Mouse (Mus musculus) liver, embryonic 13.5 days (tissue): ENCODE measurements around the gene Tfb1m. TPM values are rescaled to one million over a fixed set of nuclear protein-coding genes. Genes with fewer than 3 reads are reported as not detected.

ENCODE experiments used
- ATAC-seq: fragments of 200-750 bp; cut with Nextera tagmentation; 2 replicates; pipeline ENCODE4 v1.8.0; 2017; ENCODE audit warnings: low read depth, mild to moderate bottlenecking, moderate number of reproducible peaks, moderate library complexity
- DNase-seq: peaks from one replicate; pipeline ENCODE4 v3.0.0; 2022
- H3K27ac ChIP-seq: fragments of 300-500 bp; sonication (generic); 2 replicates; pipeline ENCODE4 v1.5.1; 2015; ENCODE audit warnings: moderate library complexity, mild to moderate bottlenecking, inconsistent platforms
- H3K27me3 ChIP-seq: fragments of 300-500 bp; sonication (generic); 2 replicates; pipeline ENCODE4 v1.6.1; 2015; ENCODE audit warnings: mild to moderate bottlenecking, inconsistent platforms
- H3K36me3 ChIP-seq: fragments of 300-500 bp; sonication (generic); 2 replicates; pipeline ENCODE4 v1.6.1; 2015; ENCODE audit warnings: mild to moderate bottlenecking, inconsistent platforms
- H3K4me1 ChIP-seq: fragments of 300-500 bp; sonication (generic); replicated peaks from 2 replicates; pipeline ENCODE4 v1.6.1; 2015; ENCODE audit warnings: inconsistent platforms
- H3K4me2 ChIP-seq: fragments of 300-500 bp; sonication (generic); 2 replicates; pipeline ENCODE4 v1.6.1; 2015; ENCODE audit warnings: inconsistent platforms, mild to moderate bottlenecking, moderate library complexity
- H3K4me3 ChIP-seq: fragments of 300-500 bp; sonication (generic); replicated peaks from 2 replicates; pipeline ENCODE4 v1.5.1; 2015; ENCODE audit warnings: mild to moderate bottlenecking, inconsistent platforms
- H3K9ac ChIP-seq: fragments of 300-500 bp; sonication (generic); 2 replicates; pipeline ENCODE4 v1.6.1; 2015; ENCODE audit warnings: mild to moderate bottlenecking, inconsistent platforms
- H3K9me3 ChIP-seq: fragments of 300-500 bp; sonication (generic); replicated peaks from 2 replicates; pipeline ENCODE4 v1.6.1; 2016; ENCODE audit warnings: inconsistent platforms
- WGBS: fragments of 180-500 bp; shearing (Covaris S2); methylation state at CpG from one replicate; pipeline ENCODE4 v1.1.7; 2015; ENCODE audit not compliant: insufficient replicate concordance; 5-methylcytosine and 5-hydroxymethylcytosine counted together
- polyA plus RNA-seq: library from polyadenylated mRNA; unstranded; fragments of >200 nt; fragmentation: Nextera tagmentation; extraction: Ambion mirVana; gene quantifications from 2 replicates; pipeline ENCODE4 v1.2.1, GENCODE M21; 2015

Gene Tfb1m
- polyA plus RNA-seq, 1 experiment from 2014 or later = 14.1 TPM

DNA sequence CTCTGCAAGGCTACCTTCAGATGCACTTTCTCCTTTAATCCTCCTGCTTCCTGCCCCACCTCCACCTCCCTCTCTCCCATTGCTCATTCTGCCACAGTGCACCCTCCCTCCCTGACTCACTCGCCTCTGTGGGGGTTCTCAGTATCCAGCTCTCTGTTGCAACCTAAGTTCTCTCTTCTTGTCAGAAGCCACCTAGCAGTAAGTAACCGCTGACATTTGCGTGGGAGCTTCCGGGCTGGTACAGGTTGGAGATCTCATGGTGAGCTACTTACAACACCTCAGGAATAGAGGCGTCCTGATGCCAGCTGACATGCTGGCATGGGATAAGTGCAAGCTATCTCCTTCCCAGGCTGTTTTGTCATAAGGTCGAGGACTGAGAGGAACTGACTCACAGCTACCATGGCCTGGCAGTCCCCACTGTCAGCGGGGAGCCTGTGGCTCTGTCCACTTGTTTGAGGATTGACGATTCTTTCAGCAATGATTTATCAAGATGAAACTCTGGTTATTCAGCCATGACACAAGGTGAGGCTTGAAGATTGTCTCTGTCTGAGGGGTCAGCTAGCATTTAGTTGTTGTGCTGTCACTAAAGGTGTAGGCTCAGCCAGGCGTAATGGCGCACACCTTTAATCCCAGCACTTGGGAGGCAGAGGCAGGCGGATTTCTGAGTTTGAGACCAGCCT lies 67.2 kb downstream of the Tfb1m start:
- H3K9ac ChIP-seq = no peak overlapping the region
- H3K4me2 ChIP-seq = no peak overlapping the region
- no peaks in the 10 kb centered on the region for H3K27me3 ChIP-seq
- no peak overlapping the region for H3K27ac ChIP-seq
- H3K9me3 ChIP-seq = no peaks in the 10 kb centered on the region
- H3K36me3 ChIP-seq = no peaks in the 10 kb centered on the region
- H3K4me3 ChIP-seq = no peak overlapping the region
- 65% methylated on average over 11 of the region's 11 CpGs for WGBS
- peaks cover 10% of the 10 kb centered on the region for H3K4me1 ChIP-seq
- no peak for DNase-seq
- no peak for ATAC-seq

GRCm38 (mm10) chr17:3487721-3488601 lies 69.6 kb downstream of the Tfb1m start:
- ATAC-seq = peak; percentile 39; the same call in 1 of the 2 replicates
- Histone ChIP-seq H3K36me3 (no peaks in the 10 kb centered on the region), H3K27me3 (no peaks in the 10 kb centered on the region), H3K4me3 (no peak overlapping the region), H3K9me3 (no peaks in the 10 kb centered on the region), H3K4me1 (peaks cover 10% of the 10 kb centered on the region), H3K4me2 (no peak overlapping the region), H3K27ac (no peak overlapping the region), H3K9ac (no peak overlapping the region)
- WGBS = 50% methylated on average over 12 of the region's 12 CpGs
- DNase-seq = no peak

- Histone ChIP-seq H3K27me3 (no peaks in the 10 kb centered on the region), H3K9ac (no peak overlapping the region), H3K4me3 (no peak overlapping the region), H3K4me1 (peaks cover 10% of the 10 kb centered on the region), H3K9me3 (no peaks in the 10 kb centered on the region), H3K4me2 (no peak overlapping the region), H3K27ac (no peak overlapping the region), H3K36me3 (no peaks in the 10 kb centered on the region)
- WGBS = 69% methylated on average over 4 of the region's 4 CpGs
- DNase-seq (no peak), ATAC-seq (no peak)
These were observed 70.4 kb downstream of the Tfb1m start for GRCm38 (mm10) chr17:3487211-3487610.

DNA sequence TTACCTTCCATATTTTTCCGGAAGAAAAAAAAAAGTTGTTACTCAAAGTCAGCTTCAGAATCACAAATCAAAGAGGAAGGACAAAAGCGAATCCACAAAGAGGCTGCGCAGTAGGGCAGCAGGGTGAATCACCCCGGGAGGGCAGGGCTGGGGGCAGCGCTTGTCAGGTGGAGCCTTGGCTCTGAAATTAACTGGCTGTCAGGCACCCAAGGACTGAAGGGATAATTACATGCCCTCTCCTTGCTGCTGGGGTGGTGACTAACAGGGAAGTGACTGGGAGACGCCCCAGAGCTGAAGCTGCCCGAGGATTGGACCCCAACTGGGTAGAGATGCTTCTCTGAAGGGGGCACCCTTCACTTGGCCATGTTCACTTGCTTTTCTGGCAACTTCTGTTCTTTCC lies 71.7 kb downstream of the Tfb1m start:
- no peak overlapping the region for H3K27ac ChIP-seq
- H3K4me1 ChIP-seq = peaks cover 10% of the 10 kb centered on the region
- 70% methylated on average over 7 of the region's 7 CpGs for WGBS
- H3K27me3 ChIP-seq = no peaks in the 10 kb centered on the region
- no peaks in the 10 kb centered on the region for H3K9me3 ChIP-seq
- H3K9ac ChIP-seq = no peak overlapping the region
- H3K4me2 ChIP-seq = no peak overlapping the region
- DNase-seq (no peak), ATAC-seq (no peak)
- no peaks in the 10 kb centered on the region for H3K36me3 ChIP-seq
- H3K4me3 ChIP-seq = no peak overlapping the region

- H3K4me3 ChIP-seq = no peak overlapping the region
- H3K4me2 ChIP-seq = no peak overlapping the region
- H3K27ac ChIP-seq = no peak overlapping the region
- no peak for DNase-seq
- H3K9me3 ChIP-seq = no peaks in the 10 kb centered on the region
- no peak for ATAC-seq
- no peaks in the 10 kb centered on the region for H3K27me3 ChIP-seq
- peaks cover 9% of the 10 kb centered on the region for H3K4me1 ChIP-seq
- H3K9ac ChIP-seq = no peak overlapping the region
- H3K36me3 ChIP-seq = no peaks in the 10 kb centered on the region
- 60% methylated on average over 8 of the region's 8 CpGs for WGBS
These were observed 74.5 kb downstream of the Tfb1m start for GRCm38 (mm10) chr17:3483091-3483490.

DNA sequence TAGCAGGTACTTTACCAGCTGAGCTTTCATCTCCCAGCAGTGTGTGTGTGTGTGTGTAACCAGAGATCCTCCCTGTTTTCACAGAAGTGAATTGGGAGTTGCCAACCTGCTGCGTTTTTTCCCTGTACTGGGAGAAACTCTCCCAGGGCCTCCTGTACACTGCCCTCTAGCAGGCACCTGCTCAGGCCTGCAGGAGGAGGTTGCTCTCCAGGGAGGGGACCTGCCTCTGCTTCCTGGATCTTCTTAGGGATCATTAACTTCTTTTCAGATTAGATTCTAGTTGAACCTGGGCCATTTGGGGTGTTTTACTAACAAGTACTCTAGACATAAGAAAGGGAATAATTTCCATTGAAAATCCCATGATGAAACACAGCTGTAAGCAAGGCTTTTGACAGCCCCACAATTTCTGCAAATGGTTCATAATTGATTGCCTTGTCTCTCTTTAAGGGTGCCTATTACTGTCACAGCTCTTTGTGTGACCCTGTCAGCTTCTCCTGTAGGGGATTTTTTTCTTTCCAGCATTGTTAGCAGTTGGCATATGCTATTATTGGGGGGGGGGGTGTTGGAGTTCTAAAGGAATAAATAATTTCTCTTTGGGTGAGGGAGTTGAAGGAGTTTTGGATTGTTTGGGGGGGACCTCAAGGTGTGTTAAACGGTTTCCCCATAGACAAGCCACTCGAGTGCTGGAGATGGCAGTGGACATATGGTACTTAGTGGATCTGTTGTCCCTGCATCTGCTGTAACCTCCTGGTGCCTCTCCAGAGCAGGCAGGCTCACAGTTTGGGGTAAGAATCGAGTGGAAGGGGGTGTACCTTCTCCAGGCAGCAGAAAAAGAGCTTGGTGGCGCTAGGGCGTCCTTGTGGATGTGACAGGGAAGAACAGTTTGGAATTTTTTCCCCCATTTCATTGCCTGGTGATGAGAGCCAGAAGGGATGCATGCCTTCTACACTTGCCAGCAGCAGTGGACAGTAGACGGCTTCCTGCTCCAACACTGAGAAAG lies 75.7 kb downstream of the Tfb1m start:
- Histone ChIP-seq H3K4me3 (no peak overlapping the region), H3K9me3 (no peaks in the 10 kb centered on the region), H3K27me3 (no peaks in the 10 kb centered on the region), H3K4me1 (no peaks in the 10 kb centered on the region), H3K27ac (no peak overlapping the region), H3K4me2 (no peak overlapping the region), H3K36me3 (no peaks in the 10 kb centered on the region), H3K9ac (no peak overlapping the region)
- WGBS = 50% methylated on average over 7 of the region's 7 CpGs
- DNase-seq (no peak), ATAC-seq (no peak)

GRCm38 (mm10) chr17:3476546-3476945 lies 81.0 kb downstream of the Tfb1m start:
- Histone ChIP-seq H3K4me3 (no peak overlapping the region), H3K9ac (no peak overlapping the region), H3K9me3 (no peaks in the 10 kb centered on the region), H3K27me3 (no peaks in the 10 kb centered on the region), H3K4me2 (no peak overlapping the region), H3K4me1 (no peaks in the 10 kb centered on the region), H3K36me3 (no peaks in the 10 kb centered on the region), H3K27ac (no peak overlapping the region)
- no peak for DNase-seq
- 66% methylated on average over 2 of the region's 2 CpGs for WGBS
- ATAC-seq = no peak

GRCm38 (mm10) chr17:3472018-3472417 lies 85.6 kb downstream of the Tfb1m start:
- WGBS = 56% methylated on average over 6 of the region's 6 CpGs
- H3K27me3 ChIP-seq = no peaks in the 10 kb centered on the region
- H3K9ac ChIP-seq = no peak overlapping the region
- H3K4me1 ChIP-seq = no peaks in the 10 kb centered on the region
- no peaks in the 10 kb centered on the region for H3K36me3 ChIP-seq
- ATAC-seq = no peak
- no peaks in the 10 kb centered on the region for H3K9me3 ChIP-seq
- no peak overlapping the region for H3K4me3 ChIP-seq
- no peak for DNase-seq
- H3K27ac ChIP-seq = no peak overlapping the region
- H3K4me2 ChIP-seq = no peak overlapping the region

Other genes starting within 250 kb of the Tfb1m start
- 0.59 and 0.90 TPM in 2 replicates for gene Tiam2, start 231.2 kb downstream of the Tfb1m start, polyA plus RNA-seq
- 0.17 TPM in 1 of 2 replicates, not detected in the other for gene Cldn20, start 25.2 kb downstream of the Tfb1m start, polyA plus RNA-seq
- gene Nox3, start 138.5 kb upstream of the Tfb1m start, polyA plus RNA-seq = not detected in 2 replicates